ENCODE assay signal across 27 mouse cellular contexts in genomic region chr4:94370981-94371380, GRCm38 (mm10).
A peak's percentile ranks its signal among the peaks of the same experiment; 100 is the strongest.
DNase-seq lines count a peak whose midpoint lies in the region; ATAC-seq lines count a peak whose summit lies in the region.
"Had no signal": no experiment of that assay in that cellular context is flagged by ENCODE, and none has a peak within 500 bp of the region (broad histone marks: within the 10 kb centered on the region; RNA-seq: fewer than 3 reads in every experiment).

No protein-coding gene starts in this region.

- no peaks in the 10 kb centered on the region for H3K9me3 ChIP-seq in neural tube, embryonic 11.5 days (ENCODE audit: control insufficient read depth, low read length)
- H3K9me3 ChIP-seq in limb, embryonic 10.5 days (replicated peaks), result no peaks in the 10 kb centered on the region
- H3K9me3 ChIP-seq: embryonic facial prominence, embryonic 12.5 days; embryonic facial prominence, embryonic 15.5 days; forebrain, embryonic 12.5 days; forebrain, embryonic 15.5 days; heart, embryonic 10.5 days; heart, embryonic 13.5 days; hindbrain, embryonic 12.5 days; hindbrain, embryonic 15.5 days had no signal

- H3K27me3 ChIP-seq in neural tube, embryonic 11.5 days (ENCODE audit: control insufficient read depth, insufficient read depth, low read length), result no peaks in the 10 kb centered on the region
- peaks cover 19% of the 10 kb centered on the region; the same call in 1 of the 2 replicates for H3K27me3 ChIP-seq in limb, embryonic 10.5 days (ENCODE audit: low read depth, poor library complexity, severe bottlenecking)
- H3K27me3 ChIP-seq: embryonic facial prominence, embryonic 12.5 days; embryonic facial prominence, embryonic 15.5 days; forebrain, embryonic 12.5 days; forebrain, embryonic 15.5 days; heart, embryonic 13.5 days; hindbrain, embryonic 12.5 days; hindbrain, embryonic 15.5 days had no signal

- ATAC-seq in neural tube, embryonic 11.5 days (ENCODE audit: insufficient read depth, low FRiP score, low TSS enrichment), result 0 out of 2 replicates have a peak, but pooled peaks have one; percentile 10
- ATAC-seq: activated CD4-positive, CD25-positive, alpha-beta regulatory T cell, adult 4 months; forebrain, embryonic 15.5 days; inflammation-experienced regulatory T-cells, adult 6 months had no signal

- 21% methylated on average over 6 of the region's 6 CpGs for WGBS in neural tube, embryonic 11.5 days
- WGBS in limb, embryonic 10.5 days, result 17% methylated on average over 6 of the region's 6 CpGs

- no peak overlapping the region for H3K4me2 ChIP-seq in neural tube, embryonic 11.5 days (ENCODE audit: low read depth)
- H3K4me2 ChIP-seq: embryonic facial prominence, embryonic 12.5 days; embryonic facial prominence, embryonic 15.5 days; forebrain, embryonic 12.5 days; forebrain, embryonic 15.5 days; heart, embryonic 13.5 days; hindbrain, embryonic 12.5 days; hindbrain, embryonic 15.5 days had no signal

- H3K4me1 ChIP-seq in neural tube, embryonic 11.5 days (ENCODE audit: control insufficient read depth, insufficient read depth, low read length), result peaks cover 6% of the 10 kb centered on the region; the same call in 1 of the 2 replicates
- H3K4me1 ChIP-seq in limb, embryonic 10.5 days, result peaks cover 15% of the 10 kb centered on the region; the same call in 1 of the 2 replicates
- H3K4me1 ChIP-seq: embryonic facial prominence, embryonic 12.5 days; embryonic facial prominence, embryonic 15.5 days; forebrain, embryonic 12.5 days; forebrain, embryonic 15.5 days; heart, embryonic 10.5 days; heart, embryonic 13.5 days; hindbrain, embryonic 12.5 days; hindbrain, embryonic 15.5 days had no signal

- no peaks in the 10 kb centered on the region for H3K36me3 ChIP-seq in neural tube, embryonic 11.5 days (ENCODE audit: control insufficient read depth, insufficient read depth, low read length)
- H3K36me3 ChIP-seq in limb, embryonic 10.5 days, result no peaks in the 10 kb centered on the region
- H3K36me3 ChIP-seq: embryonic facial prominence, embryonic 12.5 days; embryonic facial prominence, embryonic 15.5 days; forebrain, embryonic 12.5 days; forebrain, embryonic 15.5 days; heart, embryonic 10.5 days; heart, embryonic 13.5 days; hindbrain, embryonic 12.5 days; hindbrain, embryonic 15.5 days had no signal

- H3K9ac ChIP-seq in neural tube, embryonic 11.5 days (ENCODE audit: low read length), result no peak overlapping the region
- H3K9ac ChIP-seq: embryonic facial prominence, embryonic 12.5 days; embryonic facial prominence, embryonic 15.5 days; forebrain, embryonic 12.5 days; forebrain, embryonic 15.5 days; heart, embryonic 13.5 days; hindbrain, embryonic 12.5 days; hindbrain, embryonic 15.5 days had no signal

- H3K27ac ChIP-seq in neural tube, embryonic 11.5 days (ENCODE audit: low read depth, low read length), result no peak overlapping the region
- H3K27ac ChIP-seq in limb, embryonic 10.5 days, result no peak overlapping the region
- H3K27ac ChIP-seq: embryonic facial prominence, embryonic 12.5 days; embryonic facial prominence, embryonic 15.5 days; forebrain, embryonic 12.5 days; forebrain, embryonic 15.5 days; heart, adult 2 months; heart, embryonic 10.5 days; heart, embryonic 13.5 days; hindbrain, embryonic 12.5 days; hindbrain, embryonic 15.5 days had no signal

- peak; percentile 50 for DNase-seq in embryo, embryonic 10 days (ENCODE audit: low spot score)
- DNase-seq in embryo, embryonic 10.5 days (ENCODE audit: low spot score), result no peak
- DNase-seq in neural tube, embryonic 11.5 days (ENCODE audit: low spot score), result no peak
- no peak for DNase-seq in neural tube, embryonic 10.5 days (ENCODE audit: extremely low spot score, low spot score)
- peak; percentile 31 for DNase-seq in limb, embryonic 10.5 days (ENCODE audit: low spot score)
- no peak for DNase-seq in urinary bladder, postnatal 25 days (ENCODE audit: low spot score)
- DNase-seq: adrenal gland, adult 8-10 months; adrenal gland, postnatal 25 days; cerebellum, adult 11-12 months; cerebellum, adult 8-10 months; cerebellum, postnatal 10 days; cerebellum, postnatal 36 days; gastrocnemius, postnatal 10 days; gastrocnemius, postnatal 36 days; heart, adult 2 months; heart, postnatal 14 days; heart, postnatal 4 days had no signal

- H3K4me3 ChIP-seq in neural tube, embryonic 11.5 days (ENCODE audit: low read depth, low read length), result no peak overlapping the region
- H3K4me3 ChIP-seq in limb, embryonic 10.5 days, result no peak overlapping the region
- H3K4me3 ChIP-seq: embryonic facial prominence, embryonic 12.5 days; embryonic facial prominence, embryonic 15.5 days; forebrain, embryonic 12.5 days; forebrain, embryonic 15.5 days; heart, adult 2 months; heart, embryonic 10.5 days; heart, embryonic 13.5 days; hindbrain, embryonic 12.5 days; hindbrain, embryonic 15.5 days had no signal

Comparison
In these comparisons a context has a peak if more than half of its experiments do, and no peak if none do; other contexts are left out.
1. DNase-seq: peak in embryo, embryonic 10 days (single experiment) and limb, embryonic 10.5 days (single experiment); none in embryo, embryonic 10.5 days (single experiment), neural tube, embryonic 11.5 days (single experiment), neural tube, embryonic 10.5 days (single experiment) and urinary bladder, postnatal 25 days (single experiment).